Mouse (Mus musculus): ENCODE measurements around the gene Tmem132c. TPM values are rescaled to one million over a fixed set of nuclear protein-coding genes. Genes with fewer than 3 reads are reported as not detected.
A peak's percentile ranks its signal among the peaks of the same experiment; 100 is the strongest.

Tmem132c gene
- total RNA-seq (2022), result under 1 TPM; 0.06 to 0.30 (median 0.20) TPM

GRCm38 (mm10) chr5:127241136-127241924 is at the start of gene Tmem132c:
TSS of gene Tmem132c (plus strand) at chr5:127241808.
- DNase-seq (ENCODE audit: low spot score), result peak; percentile 34

- DNase-seq (ENCODE audit: low spot score), result no peak
These were observed 49.7 kb upstream of the Tmem132c start for GRCm38 (mm10) chr5:127191881-127192280.

GRCm38 (mm10) chr5:127198850-127199249 is 42.8 kb upstream of the Tmem132c start:
- DNase-seq (ENCODE audit: low spot score), result no peak

- no peak for DNase-seq (ENCODE audit: low spot score)
These were observed 36.7 kb upstream of the Tmem132c start for GRCm38 (mm10) chr5:127204881-127205280.

GRCm38 (mm10) chr5:127216389-127216788 is 25.2 kb upstream of the Tmem132c start:
- no peak for DNase-seq (ENCODE audit: low spot score)

- no peak for DNase-seq (ENCODE audit: low spot score)
These were observed 23.9 kb upstream of the Tmem132c start for GRCm38 (mm10) chr5:127217725-127218124.

- DNase-seq (ENCODE audit: low spot score), result no peak
These were observed 13.5 kb upstream of the Tmem132c start for GRCm38 (mm10) chr5:127227929-127228595.

GRCm38 (mm10) chr5:127234715-127235114 is 6.9 kb upstream of the Tmem132c start:
- no peak for DNase-seq (ENCODE audit: low spot score)

- peak; percentile 42 for DNase-seq (ENCODE audit: low spot score)
These were observed 6.4 kb upstream of the Tmem132c start for GRCm38 (mm10) chr5:127235203-127235602.

GRCm38 (mm10) chr5:127239706-127240105 is 1.9 kb upstream of the Tmem132c start:
- DNase-seq (ENCODE audit: low spot score), result no peak

- DNase-seq (ENCODE audit: low spot score), result no peak
These were observed 962 bp upstream of the Tmem132c start for GRCm38 (mm10) chr5:127240646-127241045.

GRCm38 (mm10) chr5:127241925-127242762 is 536 bp downstream of the Tmem132c start:
- DNase-seq (ENCODE audit: low spot score), result no peak

- DNase-seq (ENCODE audit: low spot score), result no peak
These were observed 1.2 kb downstream of the Tmem132c start for GRCm38 (mm10) chr5:127242763-127243160.

- DNase-seq (ENCODE audit: low spot score), result no peak
These were observed 1.6 kb downstream of the Tmem132c start for GRCm38 (mm10) chr5:127243209-127243608.

- DNase-seq (ENCODE audit: low spot score), result no peak
These were observed 2.0 kb downstream of the Tmem132c start for GRCm38 (mm10) chr5:127243611-127244010.

GRCm38 (mm10) chr5:127253263-127253662 is 11.7 kb downstream of the Tmem132c start:
- DNase-seq (ENCODE audit: low spot score), result no peak

GRCm38 (mm10) chr5:127256947-127257610 is 15.5 kb downstream of the Tmem132c start:
- no peak for DNase-seq (ENCODE audit: low spot score)

GRCm38 (mm10) chr5:127262136-127262535 is 20.5 kb downstream of the Tmem132c start:
- DNase-seq (ENCODE audit: low spot score), result no peak

- DNase-seq (ENCODE audit: low spot score), result no peak
These were observed 29.5 kb downstream of the Tmem132c start for GRCm38 (mm10) chr5:127271145-127271544.

GRCm38 (mm10) chr5:127279462-127279861 is 37.9 kb downstream of the Tmem132c start:
- DNase-seq (ENCODE audit: low spot score), result no peak

GRCm38 (mm10) chr5:127281186-127281585 is 39.6 kb downstream of the Tmem132c start:
- no peak for DNase-seq (ENCODE audit: low spot score)

Data from heart, adult 8-10 months (tissue).